Mouse (Mus musculus): ENCODE data around the gene Frmpd1.
A peak's percentile ranks its signal among the peaks of the same experiment; 100 is the strongest.

Gene Frmpd1

GRCm38 (mm10) chr4:45238260-45238659, 53.6 kb downstream of the Frmpd1 start:
- no peak for DNase-seq (ENCODE audit: low read depth, low spot score)

GRCm38 (mm10) chr4:45241330-45241729, 56.7 kb downstream of the Frmpd1 start:
- no peak for DNase-seq (ENCODE audit: low read depth, low spot score)

GRCm38 (mm10) chr4:45242163-45242562, 57.5 kb downstream of the Frmpd1 start:
- DNase-seq (ENCODE audit: low read depth, low spot score) = no peak

GRCm38 (mm10) chr4:45243211-45243902, 58.7 kb downstream of the Frmpd1 start:
- DNase-seq (ENCODE audit: low read depth, low spot score) = no peak

GRCm38 (mm10) chr4:45251265-45251664, 66.6 kb downstream of the Frmpd1 start:
- DNase-seq (ENCODE audit: low read depth, low spot score) = no peak

GRCm38 (mm10) chr4:45252861-45253262, 68.2 kb downstream of the Frmpd1 start:
- no peak for DNase-seq (ENCODE audit: low read depth, low spot score)

GRCm38 (mm10) chr4:45253839-45254601, 69.3 kb downstream of the Frmpd1 start:
- no peak for DNase-seq (ENCODE audit: low read depth, low spot score)

- DNase-seq (ENCODE audit: low read depth, low spot score) = no peak
Measured at GRCm38 (mm10) chr4:45259232-45259832, 74.7 kb downstream of the Frmpd1 start.

- DNase-seq (ENCODE audit: low read depth, low spot score) = no peak
Measured at GRCm38 (mm10) chr4:45261551-45261950, 76.9 kb downstream of the Frmpd1 start.

- peak; percentile 50 for DNase-seq (ENCODE audit: low read depth, low spot score)
Measured at GRCm38 (mm10) chr4:45267883-45268282, 83.2 kb downstream of the Frmpd1 start.

GRCm38 (mm10) chr4:45271041-45271452, 86.4 kb downstream of the Frmpd1 start:
- DNase-seq (ENCODE audit: low read depth, low spot score) = no peak

GRCm38 (mm10) chr4:45275770-45276169, 91.1 kb downstream of the Frmpd1 start:
- DNase-seq (ENCODE audit: low read depth, low spot score) = no peak

- DNase-seq (ENCODE audit: low read depth, low spot score) = no peak
Measured at GRCm38 (mm10) chr4:45279292-45279691, 94.6 kb downstream of the Frmpd1 start.

GRCm38 (mm10) chr4:45279981-45280548, 95.4 kb downstream of the Frmpd1 start:
- peak; percentile 49 for DNase-seq (ENCODE audit: low read depth, low spot score)

GRCm38 (mm10) chr4:45286318-45286717, 101.6 kb downstream of the Frmpd1 start:
- no peak for DNase-seq (ENCODE audit: low read depth, low spot score)

GRCm38 (mm10) chr4:45287906-45288305, 103.2 kb downstream of the Frmpd1 start:
- DNase-seq (ENCODE audit: low read depth, low spot score) = no peak

- DNase-seq (ENCODE audit: low read depth, low spot score) = peak; percentile 88
Measured at GRCm38 (mm10) chr4:45296662-45297564, 112.2 kb downstream of the Frmpd1 start, which contains the start of gene Trmt10b. TSS of gene Trmt10b (plus strand) at chr4:45297127.

- DNase-seq (ENCODE audit: low read depth, low spot score) = no peak
Measured at GRCm38 (mm10) chr4:45305536-45305935, 120.9 kb downstream of the Frmpd1 start.

GRCm38 (mm10) chr4:45308046-45308445, 123.4 kb downstream of the Frmpd1 start:
- DNase-seq (ENCODE audit: low read depth, low spot score) = no peak

GRCm38 (mm10) chr4:45308606-45309005, 123.9 kb downstream of the Frmpd1 start:
- DNase-seq (ENCODE audit: low read depth, low spot score) = no peak

GRCm38 (mm10) chr4:45311056-45311455, 126.4 kb downstream of the Frmpd1 start:
- no peak for DNase-seq (ENCODE audit: low read depth, low spot score)

All from CD4-positive helper T cell, adult 2 months (primary cell).